Mouse (Mus musculus): ENCODE results near the gene Mllt3.

The Mllt3 gene

GRCm38 (mm10) chr4:87826336-87826735 is 206.8 kb downstream of the Mllt3 start:
- no peak for DNase-seq (ENCODE audit: low read depth, low spot score)

- no peak for DNase-seq (ENCODE audit: low read depth, low spot score)
Observed at GRCm38 (mm10) chr4:87823623-87824022, 209.5 kb downstream of the Mllt3 start.

- DNase-seq (ENCODE audit: low read depth, low spot score) = no peak
Observed at GRCm38 (mm10) chr4:87823191-87823590, 210.0 kb downstream of the Mllt3 start.

- no peak for DNase-seq (ENCODE audit: low read depth, low spot score)
Observed at GRCm38 (mm10) chr4:87820911-87821310, 212.3 kb downstream of the Mllt3 start.

DNA sequence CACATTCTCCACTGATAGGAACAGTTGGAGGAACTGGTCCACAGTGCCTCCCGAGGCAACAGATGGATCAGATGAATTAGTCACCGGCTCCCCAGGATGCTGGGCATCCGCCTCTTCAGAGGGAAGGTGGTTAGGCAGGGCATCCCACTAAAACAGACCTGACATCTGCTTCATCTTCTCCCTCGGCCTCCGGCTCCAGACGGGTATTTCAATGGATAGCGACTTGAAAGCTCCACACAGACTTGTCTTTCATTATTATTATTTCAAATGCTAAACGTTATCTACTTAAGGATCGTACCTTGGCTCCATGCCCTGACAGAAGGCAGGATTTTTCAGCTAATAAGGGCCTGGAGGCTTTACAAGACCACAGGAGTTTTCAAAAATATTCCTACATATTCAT is 214.0 kb downstream of the Mllt3 start:
- no peak for DNase-seq (ENCODE audit: low read depth, low spot score)

- DNase-seq (ENCODE audit: low read depth, low spot score) = no peak
Observed at GRCm38 (mm10) chr4:87818276-87818675, 214.9 kb downstream of the Mllt3 start.

GRCm38 (mm10) chr4:87815465-87816108 is 217.6 kb downstream of the Mllt3 start:
- DNase-seq (ENCODE audit: low read depth, low spot score) = no peak

DNA sequence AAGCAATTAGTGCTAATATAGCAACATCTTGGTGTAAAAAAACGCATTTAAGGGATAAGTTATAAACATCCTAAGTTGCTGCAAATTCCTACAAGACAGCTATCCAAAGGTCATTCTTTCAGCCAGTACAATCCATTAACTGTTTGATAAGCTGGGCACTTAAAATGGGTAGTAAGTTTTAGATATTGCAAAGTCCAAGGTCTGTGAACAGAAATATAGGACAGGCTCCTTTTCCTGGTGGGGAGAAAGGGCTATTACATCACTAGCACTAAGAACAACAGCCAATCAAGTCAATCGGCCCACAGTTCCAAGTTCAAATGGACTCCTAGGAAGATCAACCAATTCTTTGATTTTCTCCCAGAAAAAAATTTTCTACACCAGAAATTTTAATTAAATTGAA is 221.3 kb downstream of the Mllt3 start:
- DNase-seq (ENCODE audit: low read depth, low spot score) = no peak

- DNase-seq (ENCODE audit: low read depth, low spot score) = peak; percentile 78
Observed at GRCm38 (mm10) chr4:87806196-87806987, 226.8 kb downstream of the Mllt3 start.

DNA sequence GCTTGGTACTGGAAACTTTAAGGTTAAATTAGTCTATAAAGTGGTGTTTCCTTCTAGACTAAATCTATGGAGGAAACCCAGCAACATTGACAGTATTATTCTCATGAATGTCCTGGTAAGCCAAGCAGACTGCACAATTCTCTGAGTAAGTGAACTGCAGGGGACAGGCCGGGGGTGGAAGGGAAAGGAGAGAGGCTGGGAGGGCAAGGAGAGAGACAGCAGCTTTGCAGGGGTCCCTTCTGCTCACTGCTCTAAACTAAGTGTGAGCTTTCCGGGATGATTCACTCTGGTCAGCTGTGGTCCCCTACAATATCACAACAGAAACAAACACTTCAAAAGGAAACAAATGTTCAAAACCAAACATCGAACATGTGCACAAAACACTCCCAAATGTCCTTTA is 228.6 kb downstream of the Mllt3 start:
- no peak for DNase-seq (ENCODE audit: low read depth, low spot score)

GRCm38 (mm10) chr4:87803313-87803712 is 229.9 kb downstream of the Mllt3 start:
- peak; percentile 77 for DNase-seq (ENCODE audit: low read depth, low spot score)

DNA sequence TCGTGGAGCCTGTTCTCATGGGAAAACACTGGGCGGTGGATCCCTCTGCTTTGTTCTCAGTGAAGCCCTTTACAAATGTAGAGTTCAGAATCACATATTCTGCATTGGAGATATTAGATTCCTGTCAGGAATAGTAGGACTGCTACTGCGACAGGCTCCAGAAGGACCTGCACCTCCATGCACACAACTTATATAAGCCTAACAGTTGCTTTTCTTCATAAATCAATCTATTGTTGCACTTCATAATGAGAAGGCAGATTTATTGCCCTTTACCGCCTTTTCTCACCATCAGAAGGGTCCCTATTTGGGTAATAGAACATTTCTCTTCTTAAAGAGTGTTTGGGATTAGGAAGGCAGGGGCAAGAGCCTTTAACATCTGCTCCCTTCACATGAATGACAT is 231.0 kb downstream of the Mllt3 start:
- DNase-seq (ENCODE audit: low read depth, low spot score) = no peak

GRCm38 (mm10) chr4:87801332-87801731 is 231.8 kb downstream of the Mllt3 start:
- DNase-seq (ENCODE audit: low read depth, low spot score) = no peak

GRCm38 (mm10) chr4:87800276-87800675 is 232.9 kb downstream of the Mllt3 start:
- no peak for DNase-seq (ENCODE audit: low read depth, low spot score)

DNA sequence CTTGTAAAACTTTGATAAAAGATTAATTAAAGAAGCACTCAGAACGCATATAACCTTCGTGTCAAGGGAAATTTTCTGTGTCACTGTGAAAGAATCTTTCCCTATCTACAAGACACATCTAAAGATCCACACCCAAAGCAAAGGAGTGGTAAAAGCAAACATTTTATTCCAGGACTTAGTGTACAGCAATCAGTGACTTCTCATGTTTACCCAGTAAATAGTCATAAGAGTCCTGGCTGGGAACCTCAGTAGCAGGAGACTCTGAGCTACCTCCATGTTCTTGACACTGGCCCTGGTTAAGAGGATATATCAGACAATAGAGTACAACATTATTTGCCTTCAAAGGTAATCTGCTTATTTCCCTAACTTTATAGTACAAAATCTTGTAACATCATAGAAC is 233.7 kb downstream of the Mllt3 start:
- no peak for DNase-seq (ENCODE audit: low read depth, low spot score)

DNA sequence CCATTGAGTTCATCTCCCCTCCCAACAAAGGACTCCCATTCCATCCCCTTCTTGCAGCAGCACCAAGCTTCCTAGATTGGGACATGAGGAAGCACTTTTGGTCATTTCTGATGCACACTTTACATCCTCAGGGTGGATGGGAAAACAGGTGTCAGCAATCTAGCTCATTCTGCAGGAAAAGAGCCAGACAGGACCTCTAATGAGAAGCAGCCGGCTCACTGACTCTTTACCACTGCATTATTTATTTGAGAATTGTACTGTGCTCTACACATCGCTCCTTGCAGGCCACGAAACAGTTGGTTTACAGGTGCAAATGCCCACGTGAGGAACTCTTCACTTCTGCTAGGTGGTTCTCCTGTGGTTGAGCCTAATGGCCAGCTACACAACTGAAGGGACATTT is 237.9 kb downstream of the Mllt3 start:
- DNase-seq (ENCODE audit: low read depth, low spot score) = no peak

GRCm38 (mm10) chr4:87794216-87794615 is 238.9 kb downstream of the Mllt3 start:
- DNase-seq (ENCODE audit: low read depth, low spot score) = no peak

- no peak for DNase-seq (ENCODE audit: low read depth, low spot score)
Observed at GRCm38 (mm10) chr4:87792511-87792910, 240.7 kb downstream of the Mllt3 start.

GRCm38 (mm10) chr4:87789446-87789845 is 243.7 kb downstream of the Mllt3 start:
- DNase-seq (ENCODE audit: low read depth, low spot score) = no peak

GRCm38 (mm10) chr4:87788691-87789090 is 244.5 kb downstream of the Mllt3 start:
- DNase-seq (ENCODE audit: low read depth, low spot score) = no peak

DNA sequence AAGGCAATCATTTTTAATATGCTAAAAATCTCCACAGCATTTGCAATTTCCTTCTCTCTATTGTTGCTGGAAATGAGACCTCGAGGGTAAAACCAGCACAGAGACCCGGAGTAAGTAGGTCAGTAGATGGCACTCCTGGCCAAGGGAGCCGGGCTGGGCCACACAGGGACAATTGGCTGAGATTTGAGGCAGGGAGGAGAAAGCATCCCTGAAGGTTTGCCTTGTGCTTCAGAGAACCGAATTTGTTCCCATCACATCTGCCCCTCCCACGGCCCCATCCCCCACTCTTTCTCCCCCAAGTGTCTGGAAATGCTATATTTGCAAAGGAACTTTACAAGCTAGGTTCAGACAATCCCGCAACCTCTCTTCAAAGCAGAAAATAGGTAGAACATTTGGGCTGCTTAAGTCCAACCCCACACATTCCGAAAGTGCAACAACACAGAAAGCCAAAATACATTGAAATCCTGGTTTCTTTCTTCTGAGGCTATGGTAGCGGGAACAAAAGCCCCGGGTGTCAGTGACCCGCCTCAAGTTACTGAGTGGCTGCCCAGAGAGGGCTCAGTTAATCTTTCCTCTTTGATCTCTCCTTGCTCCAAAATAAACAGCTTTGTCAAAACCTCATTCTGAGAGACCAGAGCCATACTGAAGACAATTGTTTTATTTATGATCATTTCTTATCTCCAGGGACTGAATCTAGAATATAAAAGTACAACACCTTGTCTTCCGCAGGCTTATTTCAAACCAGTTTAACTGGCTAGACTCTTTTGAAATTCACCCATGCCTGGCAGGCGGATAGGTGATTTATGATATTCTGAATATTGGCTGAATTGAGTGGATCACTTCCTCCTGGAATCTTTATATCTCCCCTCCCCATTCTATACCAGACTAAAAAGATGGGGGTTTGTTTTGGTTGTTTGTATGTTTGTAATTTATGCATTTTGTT is 247.8 kb downstream of the Mllt3 start:
- DNase-seq (ENCODE audit: low read depth, low spot score) = no peak

DNA sequence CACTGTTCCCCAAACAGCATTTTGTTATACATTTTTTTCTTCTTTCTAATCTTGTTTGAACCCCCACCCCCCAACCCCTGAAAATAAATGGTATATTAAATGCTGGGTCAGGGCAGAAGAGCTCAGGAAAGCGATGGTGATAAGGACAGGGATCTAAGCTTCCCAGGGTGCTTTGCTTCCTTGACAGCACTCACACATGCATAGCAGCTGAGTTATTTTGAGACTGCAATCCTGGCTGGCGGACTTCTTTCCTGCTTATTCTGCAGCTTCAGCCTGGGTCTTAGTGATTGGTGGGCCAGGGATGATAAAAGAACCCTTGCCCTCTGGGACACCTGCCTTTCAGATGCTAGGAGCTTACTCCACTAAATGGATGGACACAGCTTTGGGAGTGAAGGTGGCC is 249.4 kb downstream of the Mllt3 start:
- no peak for DNase-seq (ENCODE audit: low read depth, low spot score)
